In the genomic region with DNA sequence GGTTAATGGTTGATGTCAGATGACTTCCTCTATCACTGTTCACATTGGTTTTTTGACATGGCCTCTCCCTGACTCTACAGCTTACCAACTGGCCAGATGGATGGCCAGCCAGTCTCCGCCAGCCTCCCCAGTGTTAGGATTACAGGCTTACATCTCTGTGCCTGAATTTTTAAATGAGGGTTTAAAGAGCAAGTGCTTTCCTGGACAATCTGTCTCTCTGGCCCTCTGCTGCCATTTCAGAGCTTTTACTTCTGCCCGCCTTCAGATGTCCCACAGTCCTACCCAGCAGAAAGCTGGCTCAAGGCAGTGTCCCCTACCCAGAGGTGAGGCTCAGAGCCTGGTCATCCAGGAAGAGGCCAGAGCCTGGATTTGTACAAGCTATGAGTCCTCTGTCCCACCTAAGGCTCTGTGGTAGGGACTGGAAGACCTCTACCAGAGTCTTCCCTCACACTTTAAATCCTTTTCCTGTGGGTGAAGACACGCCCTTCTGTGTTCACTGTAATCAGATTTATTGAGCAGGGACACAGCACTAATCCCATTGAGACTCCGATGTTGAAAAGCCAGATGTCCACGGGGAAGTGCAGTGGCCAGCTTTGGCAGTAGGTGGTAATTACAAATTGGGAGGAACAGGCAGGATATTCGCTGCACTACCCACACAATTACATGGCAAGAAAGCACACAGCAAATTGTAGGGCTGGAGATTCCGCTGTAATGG, we compare ENCODE assay signal across 19 mouse cellular contexts. TPM values are rescaled to one million over a fixed set of nuclear protein-coding genes. Genes with fewer than 3 reads are reported as not detected.
DNase-seq lines count a peak whose midpoint lies in the region; ATAC-seq lines count a peak whose summit lies in the region.
"Had no signal": no experiment of that assay in that cellular context is flagged by ENCODE, and none has a peak within 500 bp of the region (broad histone marks: within the 10 kb centered on the region; RNA-seq: fewer than 3 reads in every experiment).

No protein-coding gene starts in this region.

- H3K36me3 ChIP-seq in hindbrain, embryonic 13.5 days = no peaks in the 10 kb centered on the region
- H3K36me3 ChIP-seq in hindbrain, embryonic 14.5 days (replicated peaks; ENCODE audit: control insufficient read depth, insufficient read depth) = no peaks in the 10 kb centered on the region
- no peaks in the 10 kb centered on the region for H3K36me3 ChIP-seq in forebrain, embryonic 12.5 days (replicated peaks)
- no peaks in the 10 kb centered on the region for H3K36me3 ChIP-seq in intestine, embryonic 16.5 days (ENCODE audit: control insufficient read depth, insufficient read depth, low read length)
- H3K36me3 ChIP-seq: embryonic facial prominence, embryonic 13.5 days; heart, embryonic 13.5 days; limb, embryonic 12.5 days had no signal

- no peaks in the 10 kb centered on the region for H3K9me3 ChIP-seq in hindbrain, embryonic 13.5 days
- H3K9me3 ChIP-seq in hindbrain, embryonic 14.5 days (ENCODE audit: control insufficient read depth, low read length) = no peaks in the 10 kb centered on the region
- no peaks in the 10 kb centered on the region for H3K9me3 ChIP-seq in forebrain, embryonic 12.5 days
- no peaks in the 10 kb centered on the region for H3K9me3 ChIP-seq in intestine, embryonic 16.5 days (ENCODE audit: control insufficient read depth, low read length)
- H3K9me3 ChIP-seq: embryonic facial prominence, embryonic 13.5 days; heart, embryonic 13.5 days; limb, embryonic 12.5 days; megakaryocyte, embryonic 14.5 days had no signal

- no peak for ATAC-seq in hindbrain, embryonic 13.5 days (ENCODE audit: low FRiP score)
- no peak for ATAC-seq in hindbrain, embryonic 14.5 days (ENCODE audit: low FRiP score)
- ATAC-seq in forebrain, embryonic 12.5 days (ENCODE audit: low FRiP score) = no peak
- no peak for ATAC-seq in intestine, embryonic 16.5 days
- ATAC-seq in CD4-positive, CD25-positive, alpha-beta regulatory T cell, adult 4 months = no peak
- ATAC-seq: lung, postnatal 0 days had no signal

- peaks cover 18% of the 10 kb centered on the region; the same call in 1 of the 2 replicates for H3K27me3 ChIP-seq in hindbrain, embryonic 13.5 days
- no peaks in the 10 kb centered on the region for H3K27me3 ChIP-seq in hindbrain, embryonic 14.5 days (ENCODE audit: control insufficient read depth, insufficient read depth, low read length)
- peaks cover 55% of the 10 kb centered on the region for H3K27me3 ChIP-seq in forebrain, embryonic 12.5 days
- peaks cover 5% of the 10 kb centered on the region for H3K27me3 ChIP-seq in intestine, embryonic 16.5 days (replicated peaks; ENCODE audit: control insufficient read depth, insufficient read depth, low read length)

- no peak overlapping the region for H3K4me2 ChIP-seq in hindbrain, embryonic 13.5 days
- no peak overlapping the region for H3K4me2 ChIP-seq in hindbrain, embryonic 14.5 days (replicated peaks)
- no peak overlapping the region for H3K4me2 ChIP-seq in forebrain, embryonic 12.5 days
- no peak overlapping the region for H3K4me2 ChIP-seq in intestine, embryonic 16.5 days (ENCODE audit: low read depth, low read length)
- H3K4me2 ChIP-seq: embryonic facial prominence, embryonic 13.5 days; heart, embryonic 13.5 days; limb, embryonic 12.5 days had no signal

- 0 out of 2 replicates have a peak overlapping the region, but pooled peaks have one; percentile 0 for H3K27ac ChIP-seq in hindbrain, embryonic 13.5 days
- H3K27ac ChIP-seq in hindbrain, embryonic 14.5 days = no peak overlapping the region
- peak overlapping the region; percentile 59 for H3K27ac ChIP-seq in forebrain, embryonic 12.5 days
- H3K27ac ChIP-seq in intestine, embryonic 16.5 days (ENCODE audit: low read length) = peak overlapping the region; percentile 28; the same call in 1 of the 2 replicates
- H3K27ac ChIP-seq: embryonic facial prominence, embryonic 13.5 days; heart, embryonic 13.5 days; kidney, postnatal 0 days; limb, embryonic 12.5 days; liver, embryonic 14.5 days had no signal

- WGBS in hindbrain, embryonic 13.5 days = 62% methylated on average over 7 of the region's 7 CpGs
- 60% methylated on average over 7 of the region's 7 CpGs for WGBS in hindbrain, embryonic 14.5 days
- 41% methylated on average over 7 of the region's 7 CpGs for WGBS in forebrain, embryonic 12.5 days
- 60% methylated on average over 7 of the region's 7 CpGs for WGBS in intestine, embryonic 16.5 days

- H3K4me1 ChIP-seq in hindbrain, embryonic 13.5 days (replicated peaks) = peaks cover 45% of the 10 kb centered on the region
- H3K4me1 ChIP-seq in hindbrain, embryonic 14.5 days (replicated peaks; ENCODE audit: control insufficient read depth, insufficient read depth, low read length) = 0 out of 2 replicates have a peak, but pooled peaks cover 5% of the 10 kb centered on the region
- H3K4me1 ChIP-seq in forebrain, embryonic 12.5 days = peaks cover 49% of the 10 kb centered on the region
- peaks cover 15% of the 10 kb centered on the region for H3K4me1 ChIP-seq in intestine, embryonic 16.5 days (ENCODE audit: control insufficient read depth, insufficient read depth, low read length)

- no peak overlapping the region for H3K4me3 ChIP-seq in hindbrain, embryonic 13.5 days
- no peak overlapping the region for H3K4me3 ChIP-seq in hindbrain, embryonic 14.5 days (replicated peaks; ENCODE audit: low read length)
- H3K4me3 ChIP-seq in forebrain, embryonic 12.5 days (replicated peaks) = no peak overlapping the region
- no peak overlapping the region for H3K4me3 ChIP-seq in intestine, embryonic 16.5 days (ENCODE audit: low read length)
- H3K4me3 ChIP-seq: embryonic facial prominence, embryonic 13.5 days; heart, embryonic 13.5 days; limb, embryonic 12.5 days; megakaryocyte, embryonic 14.5 days had no signal

- no peak for DNase-seq in hindbrain, embryonic 14.5 days (ENCODE audit: low spot score)
- DNase-seq in MN1 (ENCODE audit: low spot score) = peak; percentile 88
- no peak for DNase-seq in heart, postnatal 4 days
- DNase-seq: adrenal gland, postnatal 25 days; gastrocnemius, postnatal 36 days; right cerebral cortex, postnatal 4 days had no signal

- H3K9ac ChIP-seq in hindbrain, embryonic 13.5 days = no peak overlapping the region
- H3K9ac ChIP-seq in hindbrain, embryonic 14.5 days = no peak overlapping the region
- H3K9ac ChIP-seq in forebrain, embryonic 12.5 days = no peak overlapping the region
- no peak overlapping the region for H3K9ac ChIP-seq in intestine, embryonic 16.5 days (ENCODE audit: low read depth, low read length)
- H3K9ac ChIP-seq: embryonic facial prominence, embryonic 13.5 days; heart, embryonic 13.5 days; limb, embryonic 12.5 days; liver, embryonic 14.5 days had no signal

RNA-seq across cellular contexts. Expression of a gene that starts 32.1 kb away (rescaled TPM):
- 0.82 and 1.2 TPM in 2 replicates for polyA plus RNA-seq in hindbrain, embryonic 13.5 days (2015; fragmentation: Nextera tagmentation; extraction: Ambion mirVana)
- 2.5 and 3.5 TPM in 2 replicates for polyA plus RNA-seq in hindbrain, embryonic 14.5 days (2014; fragmentation: Nextera tagmentation; extraction: Ambion mirVana)
- polyA plus RNA-seq in forebrain, embryonic 12.5 days (2016; fragmentation: Nextera tagmentation; extraction: Ambion mirVana) = 0.55 and 0.67 TPM in 2 replicates
- 1.9 and 2.1 TPM in 2 replicates for polyA plus RNA-seq in intestine, embryonic 16.5 days (2015; fragmentation: Nextera tagmentation; extraction: Ambion mirVana)
- under 1 TPM; 0.21 to 0.45 TPM for total RNA-seq in heart, postnatal 4 days (2021)
- polyA plus RNA-seq in CD4-positive, CD25-positive, alpha-beta regulatory T cell, adult 4 months (2017; shearing (Covaris generic)) = not detected
- total RNA-seq: adrenal gland, postnatal 25 days; gastrocnemius, postnatal 36 days; hematopoietic stem cell, adult 5-6 weeks; MEL had no signal

RNA-seq across cellular contexts. Expression of a gene that starts 49.3 kb away (rescaled TPM):
- 42.2 and 44.8 TPM in 2 replicates for polyA plus RNA-seq in hindbrain, embryonic 13.5 days (2015; fragmentation: Nextera tagmentation; extraction: Ambion mirVana)
- 35.4 and 38.2 TPM in 2 replicates for polyA plus RNA-seq in hindbrain, embryonic 14.5 days (2014; fragmentation: Nextera tagmentation; extraction: Ambion mirVana)
- 49.7 and 50.5 TPM in 2 replicates for polyA plus RNA-seq in forebrain, embryonic 12.5 days (2016; fragmentation: Nextera tagmentation; extraction: Ambion mirVana)
- polyA plus RNA-seq in intestine, embryonic 16.5 days (2015; fragmentation: Nextera tagmentation; extraction: Ambion mirVana) = 19.0 and 20.9 TPM in 2 replicates
- 10 to 100 TPM; 26.1 to 27.0 TPM for total RNA-seq in heart, postnatal 4 days (2021)
- polyA plus RNA-seq in CD4-positive, CD25-positive, alpha-beta regulatory T cell, adult 4 months (2017; shearing (Covaris generic)) = 10 to 100 TPM; 22.7 to 23.5 TPM

RNA-seq across cellular contexts. Expression of a gene that starts 57.2 kb away (rescaled TPM):
- polyA plus RNA-seq in hindbrain, embryonic 13.5 days (2015; fragmentation: Nextera tagmentation; extraction: Ambion mirVana) = 85.8 and 86.2 TPM in 2 replicates
- 88.4 and 90.2 TPM in 2 replicates for polyA plus RNA-seq in hindbrain, embryonic 14.5 days (2014; fragmentation: Nextera tagmentation; extraction: Ambion mirVana)
- polyA plus RNA-seq in forebrain, embryonic 12.5 days (2016; fragmentation: Nextera tagmentation; extraction: Ambion mirVana) = 96.7 and 96.8 TPM in 2 replicates
- polyA plus RNA-seq in intestine, embryonic 16.5 days (2015; fragmentation: Nextera tagmentation; extraction: Ambion mirVana) = 36.6 and 37.5 TPM in 2 replicates
- 10 to 100 TPM; 49.6 to 51.8 TPM for total RNA-seq in heart, postnatal 4 days (2021)
- 10 to 100 TPM; 11.0 to 13.1 TPM for polyA plus RNA-seq in CD4-positive, CD25-positive, alpha-beta regulatory T cell, adult 4 months (2017; shearing (Covaris generic))
